Mouse (Mus musculus) gastrocnemius, postnatal 4 days (tissue): ENCODE measurements around the gene Bmpr1a. TPM values are rescaled to one million over a fixed set of nuclear protein-coding genes. Genes with fewer than 3 reads are reported as not detected.
"Not testable (repeated sequence)": the region's sequence is repeated elsewhere in the genome, so short reads cannot be mapped to it uniquely, and the experiment has no call there.

ENCODE experiments used
- DNase-seq, 2 experiments: peaks; one replicate each; pipeline ENCODE4 v3.0.0; 2021 to 2022; ENCODE audit warnings: low spot score in 2 of 2, mixed read lengths in 2 of 2
- total RNA-seq, 2 experiments: library from RNA; stranded (reverse); gene quantifications; 2 replicates each; pipeline ENCODE4 v1.2.3; 2021

The Bmpr1a gene
- total RNA-seq, 2 experiments from 2014 or later, result 99.6 to 112 TPM

DNA sequence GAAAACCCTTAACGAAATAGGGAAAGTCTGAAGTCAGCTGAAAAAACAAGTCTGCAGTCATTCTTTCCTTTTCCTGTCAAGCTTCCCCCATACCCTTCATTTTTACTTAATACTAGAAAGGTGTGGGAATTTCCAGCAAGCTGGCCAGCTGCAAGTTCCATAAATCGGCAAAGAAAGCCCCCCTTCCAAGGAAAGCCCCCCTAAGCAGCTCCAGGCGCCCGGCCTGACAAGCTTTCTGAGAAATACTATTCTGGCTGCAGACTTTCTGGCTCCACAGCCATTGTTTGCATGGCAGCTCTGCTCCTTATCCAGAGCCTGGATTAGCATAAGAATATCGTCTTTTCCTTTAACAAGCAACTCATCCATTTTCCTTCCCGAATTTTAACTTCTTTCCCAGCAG lies 49.5 kb downstream of the Bmpr1a start:
- DNase-seq, result no peak

DNA sequence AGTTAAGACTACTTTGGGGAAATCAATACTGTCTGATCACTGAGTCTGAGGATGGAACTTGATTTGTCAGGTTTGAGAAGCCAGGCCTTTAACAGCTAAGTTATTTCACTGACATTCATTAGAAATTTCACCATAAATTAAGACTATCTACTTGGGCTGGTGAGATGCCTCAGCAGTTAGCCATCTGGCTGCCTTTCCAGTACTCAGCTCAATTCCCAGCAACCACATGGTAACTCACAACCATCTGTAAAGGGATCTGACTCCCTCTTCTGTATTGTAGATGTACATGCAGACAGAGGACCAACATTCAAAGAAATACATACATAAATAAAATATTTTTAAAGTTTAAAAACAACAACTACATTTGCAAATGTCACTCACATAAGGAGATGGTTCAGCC lies 51.3 kb downstream of the Bmpr1a start:
- DNase-seq, result no peak

DNA sequence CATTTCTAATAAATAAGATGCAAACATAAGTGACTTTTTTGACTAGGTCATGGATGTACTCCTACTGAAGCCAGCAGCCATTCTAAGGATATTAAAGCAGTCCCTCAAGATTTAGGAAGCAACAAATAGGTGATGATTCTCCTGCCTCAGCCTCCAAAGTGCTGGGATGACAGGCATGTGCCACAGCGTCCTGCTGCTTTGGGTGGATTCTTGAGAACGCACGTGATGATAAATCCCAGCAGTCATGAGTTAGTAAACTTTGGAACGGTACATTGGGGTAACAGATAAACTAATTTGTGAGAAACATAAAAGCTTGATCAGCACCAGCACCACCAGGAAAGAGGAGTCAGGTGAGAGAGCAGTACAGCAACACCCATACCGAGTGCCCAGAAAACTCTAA lies 52.7 kb downstream of the Bmpr1a start:
- no peak for DNase-seq

DNA sequence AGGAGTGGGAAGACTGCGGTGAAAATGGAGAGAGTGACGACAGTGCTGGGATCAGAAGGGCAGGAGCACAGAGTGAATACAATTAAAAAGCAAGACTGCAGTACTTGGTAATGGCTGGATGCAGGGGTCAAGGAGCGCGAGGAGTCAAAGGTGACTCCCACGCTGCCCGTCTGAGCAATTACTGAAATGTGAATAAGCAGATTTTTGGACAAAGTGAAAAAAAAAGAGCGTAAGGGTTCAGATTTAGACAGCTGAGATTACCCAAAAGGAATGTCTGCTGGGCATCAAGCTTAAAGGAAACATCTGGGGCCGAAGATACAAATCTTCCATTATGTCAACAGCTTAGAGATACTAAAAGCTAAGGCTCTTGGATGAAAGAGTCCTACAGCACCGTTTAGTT lies 53.3 kb downstream of the Bmpr1a start:
- DNase-seq, result no peak

DNA sequence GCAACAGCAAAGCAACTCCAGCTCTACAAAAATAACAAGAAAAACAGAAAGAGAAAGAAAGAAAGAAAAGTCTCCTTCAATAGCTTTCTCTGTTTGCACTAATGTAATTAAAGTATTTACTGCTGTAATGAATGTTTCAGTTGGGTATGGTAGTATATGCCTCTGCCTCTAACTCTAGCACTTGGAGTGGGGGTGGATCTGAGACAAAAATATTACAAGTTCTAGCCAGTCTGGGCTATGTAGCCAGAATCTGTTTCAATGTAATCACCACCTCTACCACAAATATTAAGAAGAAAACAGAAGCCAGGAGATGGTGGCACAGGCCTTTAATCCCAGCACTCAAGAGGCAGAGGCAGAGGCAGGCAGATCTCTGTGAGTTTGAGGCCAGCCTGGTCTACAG lies 54.7 kb downstream of the Bmpr1a start:
- DNase-seq, result no peak

DNA sequence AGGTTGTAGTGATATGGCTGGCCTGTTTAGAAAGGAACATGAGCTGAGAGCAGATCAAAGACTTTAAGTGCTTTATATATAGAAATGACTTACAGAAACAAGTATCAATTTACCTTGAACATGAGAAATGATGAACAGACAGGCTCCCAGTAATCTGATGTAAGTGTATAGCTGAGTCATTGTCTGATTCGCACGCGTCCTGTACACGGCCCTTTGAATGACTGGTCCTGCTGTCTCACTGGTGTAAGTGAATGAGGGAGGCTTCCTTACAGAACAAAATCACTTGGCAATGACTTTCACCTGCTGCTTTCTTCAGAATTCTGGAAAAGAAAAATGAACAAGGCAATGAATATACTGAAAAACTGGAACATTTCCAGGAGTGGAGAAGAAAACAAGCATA lies 55.5 kb downstream of the Bmpr1a start:
- DNase-seq, result no peak

DNA sequence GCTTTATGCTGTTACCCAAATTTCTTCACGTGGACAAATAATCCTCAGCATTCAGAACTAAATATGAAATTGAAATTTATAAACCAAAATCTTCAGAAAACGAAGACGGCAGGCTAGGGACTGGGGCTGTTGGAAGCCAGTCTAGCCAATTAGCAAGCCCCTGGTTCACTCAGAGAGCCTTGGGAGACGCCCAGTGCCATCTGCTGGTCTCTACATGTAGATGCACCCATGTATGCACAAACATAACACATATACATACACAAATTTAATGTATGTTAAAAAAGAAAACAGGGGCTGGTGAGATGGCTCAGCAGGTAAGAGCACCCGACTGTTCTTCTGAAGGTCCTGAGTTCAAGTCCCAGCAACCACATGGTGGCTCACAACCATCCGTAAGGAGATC lies 56.5 kb downstream of the Bmpr1a start:
- no peak for DNase-seq

DNA sequence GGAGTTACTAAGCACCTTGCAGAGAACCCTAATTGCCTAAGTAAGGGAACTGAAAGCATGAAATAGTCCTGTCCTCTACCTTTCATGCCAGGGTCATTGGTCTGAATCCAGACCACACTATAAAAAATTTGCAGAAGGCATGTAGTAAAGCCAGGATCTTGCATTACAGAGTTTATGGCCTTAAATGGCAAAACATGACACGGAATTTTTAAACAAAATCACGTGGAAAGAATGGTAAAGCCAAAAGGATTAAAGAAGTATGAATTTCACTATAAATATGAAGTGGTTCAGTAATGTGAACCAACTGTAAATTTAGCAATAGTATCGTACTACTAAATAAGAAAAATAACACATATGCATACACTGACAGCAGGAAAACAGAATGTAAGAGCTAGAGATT lies 57.8 kb downstream of the Bmpr1a start:
- DNase-seq, result no peak

DNA sequence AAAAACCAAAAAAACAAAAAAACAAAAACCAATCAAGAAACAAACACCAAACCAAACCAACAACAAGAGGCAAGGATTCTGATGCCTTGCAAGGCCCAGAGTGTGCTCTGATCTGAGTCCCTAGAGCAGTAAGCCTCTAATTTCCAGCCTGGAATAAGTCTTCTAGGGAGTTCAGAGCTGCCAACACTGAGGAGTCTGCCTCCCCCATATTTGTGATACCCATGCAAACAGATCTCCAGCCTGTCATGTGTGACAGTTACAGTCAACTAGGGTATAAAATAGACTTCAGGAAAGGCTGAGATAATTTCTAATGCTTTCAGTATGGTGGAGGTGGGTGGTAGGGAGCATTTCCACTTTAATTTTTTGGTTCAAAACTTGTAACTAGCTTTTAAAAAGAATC lies 58.2 kb downstream of the Bmpr1a start:
- no peak for DNase-seq

DNA sequence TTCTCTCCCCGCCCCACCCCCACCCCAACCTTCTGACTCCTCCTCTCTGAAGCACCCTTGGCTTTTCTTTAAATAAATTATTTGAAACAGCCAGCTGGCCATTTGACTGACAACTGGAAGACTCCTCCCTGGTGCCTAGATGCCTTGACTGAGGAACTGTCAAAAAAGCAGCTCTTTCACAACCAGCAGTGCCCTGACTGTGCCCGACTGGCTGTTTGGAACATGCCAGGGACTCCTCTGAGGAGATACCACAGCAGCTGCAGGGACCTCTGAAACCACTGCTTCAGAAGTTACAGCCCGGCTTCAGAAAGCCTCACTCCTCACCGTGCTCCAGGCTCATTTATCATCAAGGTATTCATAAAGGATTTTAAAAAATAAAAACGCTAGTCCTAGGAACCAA lies 58.8 kb downstream of the Bmpr1a start:
- no peak for DNase-seq

DNA sequence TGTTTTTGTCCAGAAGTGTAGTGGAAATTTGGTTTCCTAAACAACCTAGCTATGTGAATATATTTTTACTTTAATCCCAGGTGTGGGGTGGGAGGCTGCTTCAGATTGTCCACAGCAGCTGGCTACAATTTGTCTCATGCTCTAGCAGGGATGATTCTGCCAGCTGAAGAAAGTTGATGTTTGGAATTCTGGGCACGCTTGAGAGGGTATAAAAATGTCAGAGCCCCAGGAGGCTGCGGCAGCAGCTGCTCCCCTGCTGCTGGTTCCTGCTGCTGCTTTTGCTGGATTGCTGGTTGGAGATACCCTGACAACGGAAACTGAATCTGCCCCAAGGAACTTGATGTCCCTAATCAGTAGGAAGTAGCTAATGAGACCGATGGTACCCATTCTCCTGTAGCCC lies 60.6 kb downstream of the Bmpr1a start:
- no peak for DNase-seq

DNA sequence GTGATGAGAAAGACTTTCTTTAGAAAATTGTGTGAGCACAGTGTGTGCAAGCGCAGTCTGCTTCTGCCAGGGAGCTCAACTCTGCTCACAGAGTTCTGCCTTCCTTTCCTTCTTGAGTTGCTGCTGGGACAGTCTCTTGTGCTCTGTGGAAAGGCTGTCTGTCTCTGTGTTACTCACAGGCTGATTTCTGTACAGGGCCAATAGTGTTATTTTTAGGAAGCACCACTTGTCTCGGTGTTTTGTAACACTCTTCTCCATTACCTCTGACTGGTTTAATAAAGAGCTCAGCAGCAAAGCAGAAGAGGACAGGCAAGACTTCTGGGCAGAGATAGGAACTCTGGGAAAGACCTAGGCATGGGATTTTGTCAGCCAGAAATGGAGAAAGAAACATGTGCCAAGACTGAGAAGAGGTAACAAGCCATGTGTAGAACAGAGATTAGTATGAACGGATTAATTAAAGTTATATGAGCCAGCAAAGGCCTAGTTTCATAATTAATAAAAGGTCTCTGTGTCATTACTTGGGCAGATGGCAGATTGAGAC lies 62.5 kb downstream of the Bmpr1a start:
- DNase-seq, result no peak

DNA sequence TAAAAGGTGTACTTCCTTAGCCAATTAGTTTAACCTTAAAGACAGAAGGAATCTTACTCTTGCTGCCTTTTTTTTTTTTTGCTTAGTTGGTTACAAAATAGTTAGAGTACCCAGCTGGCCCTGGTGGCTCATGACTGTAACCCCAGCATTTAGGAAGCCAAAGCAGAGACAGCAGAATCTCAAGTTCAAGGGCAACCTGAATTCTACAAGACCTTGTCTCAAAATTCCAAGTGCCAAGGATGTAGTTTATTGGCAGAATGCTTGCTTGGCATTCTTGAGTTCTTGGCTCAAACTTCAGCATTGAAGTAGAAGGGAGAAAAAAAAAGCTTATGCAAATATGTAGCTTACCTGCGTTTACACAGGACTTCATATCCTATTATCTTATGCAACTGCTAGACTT lies 74.1 kb downstream of the Bmpr1a start:
- DNase-seq, result no peak

DNA sequence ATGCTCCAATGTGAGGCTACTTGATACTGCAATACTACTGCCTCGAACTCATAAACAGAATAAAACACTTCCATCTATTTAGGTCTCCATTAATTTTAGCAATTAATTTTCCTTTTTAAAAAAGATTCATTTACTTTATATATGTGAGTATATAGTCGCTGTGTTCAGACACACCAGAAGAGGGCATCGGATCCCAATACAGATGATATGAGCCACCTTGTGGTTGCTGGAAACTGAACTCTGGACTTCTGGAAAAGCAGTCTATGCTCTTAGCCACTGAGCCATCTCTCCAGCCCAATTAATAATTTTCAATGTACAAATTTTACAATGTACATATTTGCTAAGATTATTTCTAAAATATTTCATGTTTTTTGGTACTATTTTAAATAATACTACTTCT lies 74.9 kb downstream of the Bmpr1a start:
- no peak for DNase-seq

DNA sequence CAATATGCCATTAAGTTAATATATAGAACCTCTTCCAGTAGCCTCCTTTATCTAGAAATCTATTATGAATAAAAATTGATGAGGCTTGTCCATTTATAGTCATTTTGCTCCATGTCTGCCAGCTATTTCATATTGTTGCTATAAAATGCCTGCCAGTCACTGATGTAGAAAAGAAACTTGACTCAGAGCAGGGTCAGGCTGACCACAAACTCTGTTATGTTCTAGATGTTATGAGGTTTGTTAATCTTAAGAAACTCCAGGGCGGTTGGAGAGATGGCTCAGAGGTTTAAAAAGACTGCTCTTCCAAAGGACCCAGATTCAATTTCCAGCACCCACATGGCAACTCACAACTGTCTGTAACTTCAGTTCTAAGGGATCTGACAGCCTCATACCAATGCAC lies 82.1 kb downstream of the Bmpr1a start:
- DNase-seq, result no peak

DNA sequence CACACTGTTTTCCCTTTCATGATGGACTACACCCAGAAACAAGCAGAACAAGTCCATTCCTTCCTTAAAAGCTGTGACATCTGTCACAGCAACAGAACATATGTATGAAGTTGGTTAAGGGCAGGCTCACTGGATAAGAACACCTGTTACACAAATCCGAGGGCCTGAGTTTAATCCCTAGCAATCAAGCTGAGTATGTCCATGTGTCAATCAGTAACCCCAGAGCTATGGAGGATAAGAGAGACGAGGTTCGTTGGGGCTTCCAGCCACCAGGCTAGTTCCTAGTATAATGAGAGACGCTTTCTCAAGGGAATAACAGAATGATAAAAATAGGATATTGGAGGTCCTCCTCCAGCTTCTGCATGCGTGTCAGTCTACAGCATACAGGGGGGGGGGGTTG lies 85.6 kb downstream of the Bmpr1a start:
- DNase-seq, result no peak

DNA sequence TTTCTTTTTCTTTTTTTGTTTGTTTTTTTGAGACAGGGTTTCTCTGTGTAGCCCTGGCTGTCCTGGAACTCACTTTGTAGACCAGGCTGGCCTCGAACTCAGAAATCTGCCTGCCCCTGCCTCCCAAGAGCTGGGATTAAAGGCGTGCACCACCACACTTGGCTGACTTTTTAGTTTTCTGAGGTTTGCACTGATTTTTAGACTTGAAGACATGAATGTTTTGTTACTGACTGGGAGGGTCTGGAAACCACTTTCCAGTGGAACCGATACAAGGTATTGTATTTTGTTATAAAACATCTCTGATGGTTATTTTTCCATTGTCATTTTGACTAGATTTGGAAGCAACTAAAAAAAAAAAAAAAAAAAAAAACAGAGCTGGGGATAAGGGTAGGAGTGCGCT lies 86.2 kb downstream of the Bmpr1a start:
- DNase-seq, result not testable (repeated sequence)

DNA sequence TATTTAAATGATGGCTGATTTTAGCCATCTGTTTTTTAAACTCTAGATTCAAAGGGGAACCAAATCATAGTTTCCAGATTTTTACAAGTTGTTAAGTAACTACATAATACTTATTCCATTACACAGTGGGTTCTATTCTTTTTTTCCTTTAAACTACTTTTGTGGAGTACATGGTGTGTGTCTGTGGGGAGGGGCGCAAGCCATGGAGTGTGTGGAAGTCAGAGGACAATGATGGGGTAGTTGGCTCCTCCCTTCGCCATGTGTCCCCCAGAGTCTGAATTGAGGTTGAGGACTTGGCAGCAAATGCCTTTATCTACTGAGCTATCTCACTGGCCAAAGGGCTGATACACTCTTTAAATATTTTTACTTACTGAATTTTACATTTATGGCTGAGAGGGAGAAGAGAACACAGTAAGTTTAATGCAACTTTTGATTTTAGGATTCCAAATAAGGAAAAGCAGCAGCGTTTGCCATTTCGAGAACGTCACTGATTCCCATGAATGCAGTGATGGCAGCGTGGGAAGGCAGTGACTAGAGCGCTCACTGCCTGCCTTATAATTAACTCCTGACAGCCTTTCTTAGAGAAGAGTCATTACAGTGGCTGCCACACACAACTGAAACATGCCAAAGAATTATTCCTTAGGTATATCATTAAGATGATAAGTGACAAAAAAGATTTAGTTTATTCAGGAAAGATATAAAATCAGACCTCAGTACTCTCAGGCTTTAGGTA lies 90.8 kb downstream of the Bmpr1a start:
- no peak for DNase-seq

DNA sequence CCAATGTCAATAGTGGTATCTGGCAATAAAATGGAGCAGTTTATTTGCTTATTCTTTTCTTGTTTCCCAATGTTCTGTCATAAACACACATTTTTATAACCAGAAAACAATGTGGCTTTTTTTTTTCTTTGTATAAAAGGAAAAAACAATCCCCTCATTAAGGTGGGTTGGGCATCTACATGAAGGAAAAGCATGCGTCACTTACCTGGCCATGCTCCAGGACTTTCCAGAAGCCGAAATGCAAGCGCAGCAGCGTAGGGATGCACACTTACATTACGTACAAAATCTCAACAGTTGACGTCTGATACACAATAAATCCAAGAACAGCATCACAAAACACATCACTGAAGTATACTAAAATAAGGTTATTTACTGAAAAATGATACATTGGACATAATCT lies 92.4 kb downstream of the Bmpr1a start:
- DNase-seq, result no peak

DNA sequence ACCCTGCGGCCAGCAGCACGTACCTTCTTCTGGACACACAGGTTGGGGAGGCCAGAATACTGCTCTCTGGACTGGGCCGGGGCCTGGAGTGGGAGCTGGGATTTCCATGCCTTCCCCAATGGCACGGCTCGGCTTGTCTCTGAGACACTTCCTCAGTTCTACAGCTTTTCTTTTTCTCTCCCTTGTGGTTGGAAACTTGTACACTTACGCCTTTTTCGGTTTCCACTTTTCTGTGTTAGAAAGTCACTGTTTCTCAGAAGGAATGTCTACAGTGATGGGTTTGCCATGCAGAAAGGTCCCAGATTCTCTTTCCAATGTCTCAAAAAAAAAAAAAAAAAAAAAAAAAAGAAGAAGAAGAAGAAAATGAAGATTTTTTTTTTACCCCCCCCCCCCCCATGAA lies 99.7 kb downstream of the Bmpr1a start:
- no peak for DNase-seq

DNA sequence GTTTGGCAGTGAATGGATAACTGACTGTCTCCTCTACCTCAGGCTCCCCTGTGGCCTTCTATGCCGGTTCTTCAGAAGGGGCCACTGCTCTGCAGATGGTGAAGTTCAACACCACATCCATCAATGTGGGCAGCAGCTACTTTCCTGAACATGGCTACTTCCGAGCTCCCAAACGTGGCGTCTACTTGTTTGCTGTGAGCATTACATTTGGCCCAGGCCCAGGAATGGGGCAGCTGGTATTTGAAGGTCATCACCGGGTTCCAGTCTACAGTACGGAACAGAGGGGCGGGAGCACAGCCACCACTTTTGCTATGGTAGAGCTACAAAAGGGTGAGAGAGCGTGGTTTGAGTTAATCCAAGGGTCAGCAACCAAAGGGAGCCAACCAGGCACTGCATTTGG lies 100.3 kb downstream of the Bmpr1a start:
- DNase-seq, result no peak

DNA sequence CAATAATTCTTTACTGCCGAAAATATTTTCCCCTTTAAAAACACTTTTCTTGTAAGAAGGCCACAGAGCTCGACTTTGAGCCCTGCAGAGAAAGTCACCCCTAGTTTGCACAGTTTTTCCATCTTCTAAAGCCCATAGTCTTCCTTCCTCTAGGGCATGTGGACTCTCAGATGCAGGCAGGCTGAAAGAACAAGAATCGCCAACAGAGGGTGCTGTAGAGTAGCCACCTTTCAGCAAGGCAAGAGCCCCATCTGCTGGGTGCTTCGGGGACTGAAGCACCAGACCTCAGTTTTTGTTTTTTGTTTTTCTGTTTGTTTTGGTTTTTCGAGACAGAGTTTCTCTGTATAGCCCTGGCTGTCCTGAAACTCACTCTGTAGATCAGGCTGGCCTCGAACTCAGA lies 102.0 kb downstream of the Bmpr1a start:
- DNase-seq, result peak in 1 of 2 experiments; percentile 69

DNA sequence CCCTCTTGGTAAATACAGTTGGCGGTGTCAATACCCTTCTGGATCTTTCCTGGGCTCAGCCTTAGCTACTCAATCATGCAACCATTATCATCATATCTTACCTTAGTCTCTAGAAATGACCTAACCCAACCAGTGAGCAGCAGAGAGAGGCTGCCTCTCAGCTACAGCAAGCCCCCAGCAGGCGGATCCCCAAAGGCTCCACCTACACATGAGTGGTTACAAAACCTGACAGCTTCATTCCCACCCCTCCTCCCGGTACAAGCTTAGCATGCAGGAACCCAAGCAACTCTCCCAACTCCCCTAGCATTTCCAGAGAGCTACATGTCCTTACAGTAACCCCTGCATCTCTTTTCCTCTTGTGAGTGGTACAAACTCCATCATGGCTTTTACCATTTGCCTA lies 103.1 kb downstream of the Bmpr1a start:
- no peak for DNase-seq

DNA sequence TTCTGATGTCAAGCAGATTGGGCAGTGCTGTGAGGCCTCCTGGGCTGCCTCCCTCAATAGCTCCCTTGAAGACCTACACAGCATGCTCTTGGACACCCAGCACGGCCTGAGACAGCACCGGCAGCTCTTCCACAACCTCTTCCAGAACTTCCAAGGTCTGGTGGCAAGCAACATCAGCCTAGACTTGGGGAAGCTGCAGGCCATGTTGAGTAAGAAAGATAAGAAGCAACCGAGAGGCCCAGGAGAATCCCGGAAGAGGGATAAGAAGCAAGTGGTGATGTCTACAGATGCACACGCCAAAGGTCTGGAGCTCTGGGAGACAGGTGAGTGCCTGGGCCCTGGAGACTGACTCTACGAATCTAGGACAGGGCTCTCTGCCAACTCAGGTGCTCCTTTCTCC lies 103.8 kb downstream of the Bmpr1a start:
- DNase-seq, result no peak
